Mouse (Mus musculus) midbrain, postnatal 0 days (tissue): ENCODE results near the gene Mttp. TPM values are rescaled to one million over a fixed set of nuclear protein-coding genes. Genes with fewer than 3 reads are reported as not detected.

Source experiments
- ATAC-seq: fragments of 200-750 bp; cut with Nextera tagmentation; 2 replicates; pipeline ENCODE4 v1.8.0; 2017; ENCODE audit warnings: moderate number of reproducible peaks, mild to moderate bottlenecking, moderate TSS enrichment, moderate library complexity; ENCODE audit not compliant: low FRiP score
- DNase-seq: peaks from one replicate; pipeline ENCODE4 v3.0.0-alpha.2; 2015; ENCODE audit warnings: low spot score
- H3K27ac ChIP-seq: fragments of 300-500 bp; sonication (generic); 2 replicates; pipeline ENCODE4 v1.5.1; 2014; ENCODE audit warnings: low read depth, mild to moderate bottlenecking, low read length, mixed read lengths
- H3K27me3 ChIP-seq: fragments of 300-500 bp; sonication (generic); 2 replicates; pipeline ENCODE4 v1.6.1; 2014; ENCODE audit warnings: low read length, control low read depth, mixed read lengths; ENCODE audit not compliant: insufficient read depth
- H3K36me3 ChIP-seq: fragments of 300-500 bp; sonication (generic); 2 replicates; pipeline ENCODE4 v1.6.1; 2014; ENCODE audit warnings: low read length, control low read depth, mixed read lengths; ENCODE audit not compliant: insufficient read depth
- H3K4me1 ChIP-seq: fragments of 300-500 bp; sonication (generic); 2 replicates; pipeline ENCODE4 v1.6.1; 2014; ENCODE audit warnings: mild to moderate bottlenecking, control low read depth, antibody characterized with exemption, low read length, mixed read lengths; ENCODE audit not compliant: insufficient read depth
- H3K4me2 ChIP-seq: fragments of 300-500 bp; sonication (generic); 2 replicates; pipeline ENCODE4 v1.6.1; 2014; ENCODE audit warnings: low read depth, mild to moderate bottlenecking, low read length, mixed read lengths; ENCODE audit not compliant: poor library complexity, severe bottlenecking
- H3K4me3 ChIP-seq: fragments of 300-500 bp; sonication (generic); 2 replicates; pipeline ENCODE4 v1.5.1; 2014; ENCODE audit warnings: low read depth, mild to moderate bottlenecking, low read length, moderate library complexity
- H3K9ac ChIP-seq: fragments of 300-500 bp; sonication (generic); replicated peaks from 2 replicates; pipeline ENCODE4 v1.6.1; 2014; ENCODE audit warnings: mild to moderate bottlenecking, low read length, moderate library complexity, mixed read lengths; ENCODE audit not compliant: poor library complexity, severe bottlenecking
- H3K9me3 ChIP-seq: fragments of 300-500 bp; sonication (generic); 2 replicates; pipeline ENCODE4 v1.6.1; 2016; ENCODE audit warnings: low read length, control low read depth
- CTCF ChIP-seq: IDR thresholded peaks from 2 replicates; pipeline ENCODE4 v1.5.1; 2016; ENCODE audit warnings: antibody characterized with exemption, mild to moderate bottlenecking
- WGBS: fragments of 180-500 bp; shearing (Covaris S2); extraction: QIAGEN DNeasy Blood & Tissue Kit; methylation state at CpG from one replicate; pipeline ENCODE4 v1.1.7; 2014; 5-methylcytosine and 5-hydroxymethylcytosine counted together
- polyA plus RNA-seq: library from polyadenylated mRNA; unstranded; fragments of >200 nt; fragmentation: Nextera tagmentation; extraction: Ambion mirVana; gene quantifications from 2 replicates; pipeline ENCODE4 v1.2.1, GENCODE M21; 2015
- total RNA-seq: library from RNA; depleted of rRNA; stranded (reverse); fragments of >200 nt; gene quantifications from 2 replicates; pipeline ENCODE4 v1.2.3, GENCODE M21; 2014

Gene Mttp
- total and polyA plus RNA-seq, 2 experiments from 2014 or later = 4.9 to 6.7 TPM

GRCm38 (mm10) chr3:138118831-138119230 is 25.9 kb downstream of the Mttp start:
- Histone ChIP-seq H3K4me3 (no peak overlapping the region), H3K4me1 (no peaks in the 10 kb centered on the region), H3K4me2 (no peak overlapping the region), H3K9ac (no peak overlapping the region), H3K27ac (no peak overlapping the region), H3K9me3 (no peaks in the 10 kb centered on the region), H3K36me3 (no peaks in the 10 kb centered on the region), H3K27me3 (no peaks in the 10 kb centered on the region)
- DNase-seq (no peak), ATAC-seq (no peak)
- WGBS = 81% methylated on average over 14 of the region's 14 CpGs
- no peak for TF ChIP-seq CTCF

DNA sequence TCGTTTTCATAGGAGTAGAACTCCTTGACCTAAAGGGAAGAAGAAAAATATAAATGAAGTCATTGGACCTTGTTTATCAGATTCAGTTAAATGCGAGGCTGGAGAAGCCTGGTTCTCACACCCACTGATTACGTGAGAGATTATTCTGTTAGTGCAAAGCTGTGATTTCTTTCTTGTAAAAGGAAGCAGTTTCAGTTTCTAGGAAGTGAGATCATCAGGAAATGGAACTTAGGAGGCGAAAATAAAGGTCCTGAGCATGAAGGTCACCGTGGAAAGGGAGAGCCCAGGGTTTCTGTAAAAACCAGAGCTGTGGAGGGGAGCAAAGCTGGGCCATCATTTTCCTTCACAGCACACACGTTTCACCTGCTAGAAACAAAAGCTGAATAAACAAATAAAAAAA is 26.4 kb downstream of the Mttp start:
- Histone ChIP-seq H3K4me1 (no peaks in the 10 kb centered on the region), H3K27ac (no peak overlapping the region), H3K4me3 (no peak overlapping the region), H3K36me3 (no peaks in the 10 kb centered on the region), H3K27me3 (no peaks in the 10 kb centered on the region), H3K9ac (no peak overlapping the region), H3K4me2 (no peak overlapping the region), H3K9me3 (no peaks in the 10 kb centered on the region)
- 77% methylated on average over 6 of the region's 6 CpGs for WGBS
- DNase-seq = no peak
- no peak for ATAC-seq
- no peak for TF ChIP-seq CTCF

DNA sequence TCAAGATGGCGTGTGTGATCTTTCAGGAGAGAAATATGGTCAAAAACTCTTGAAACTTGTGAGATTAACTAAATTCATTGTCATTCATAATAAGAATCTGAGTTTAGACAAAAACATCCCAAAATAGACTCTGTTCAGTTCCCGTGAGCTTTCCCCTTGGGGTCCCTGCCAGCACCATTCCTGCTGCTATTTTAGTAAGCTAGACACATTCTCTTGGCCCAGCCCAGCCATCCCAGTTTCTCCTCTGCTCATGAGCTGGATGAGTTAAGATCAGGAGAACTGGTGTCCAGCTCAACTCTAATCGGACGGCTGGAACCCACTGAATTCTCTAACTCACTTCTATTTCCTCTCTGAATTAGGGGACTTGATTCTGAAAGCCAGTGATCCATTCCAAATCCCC is 27.9 kb downstream of the Mttp start:
- no peak overlapping the region for H3K9ac ChIP-seq

GRCm38 (mm10) chr3:138114106-138114505 is 30.7 kb downstream of the Mttp start:
- ATAC-seq (no peak), DNase-seq (no peak)
- no peaks in the 10 kb centered on the region for H3K9me3 ChIP-seq
- H3K9ac ChIP-seq = no peak overlapping the region
- H3K4me1 ChIP-seq = no peaks in the 10 kb centered on the region
- no peak overlapping the region for H3K4me2 ChIP-seq
- no peaks in the 10 kb centered on the region for H3K36me3 ChIP-seq
- H3K27ac ChIP-seq = no peak overlapping the region
- TF ChIP-seq CTCF = no peak
- H3K4me3 ChIP-seq = no peak overlapping the region
- WGBS = 85% methylated on average over 17 of the region's 17 CpGs
- no peaks in the 10 kb centered on the region for H3K27me3 ChIP-seq

More for the DNA sequence above, 27.9 kb downstream of the Mttp start:
- H3K27me3 ChIP-seq = no peaks in the 10 kb centered on the region
- H3K27ac ChIP-seq = no peak overlapping the region
- DNase-seq (no peak), ATAC-seq (no peak)
- H3K4me2 ChIP-seq = no peak overlapping the region
- H3K4me3 ChIP-seq = no peak overlapping the region
- TF ChIP-seq CTCF = no peak
- H3K9me3 ChIP-seq = no peaks in the 10 kb centered on the region
- no peaks in the 10 kb centered on the region for H3K4me1 ChIP-seq
- WGBS = 86% methylated on average over 4 of the region's 4 CpGs
- H3K36me3 ChIP-seq = no peaks in the 10 kb centered on the region

DNA sequence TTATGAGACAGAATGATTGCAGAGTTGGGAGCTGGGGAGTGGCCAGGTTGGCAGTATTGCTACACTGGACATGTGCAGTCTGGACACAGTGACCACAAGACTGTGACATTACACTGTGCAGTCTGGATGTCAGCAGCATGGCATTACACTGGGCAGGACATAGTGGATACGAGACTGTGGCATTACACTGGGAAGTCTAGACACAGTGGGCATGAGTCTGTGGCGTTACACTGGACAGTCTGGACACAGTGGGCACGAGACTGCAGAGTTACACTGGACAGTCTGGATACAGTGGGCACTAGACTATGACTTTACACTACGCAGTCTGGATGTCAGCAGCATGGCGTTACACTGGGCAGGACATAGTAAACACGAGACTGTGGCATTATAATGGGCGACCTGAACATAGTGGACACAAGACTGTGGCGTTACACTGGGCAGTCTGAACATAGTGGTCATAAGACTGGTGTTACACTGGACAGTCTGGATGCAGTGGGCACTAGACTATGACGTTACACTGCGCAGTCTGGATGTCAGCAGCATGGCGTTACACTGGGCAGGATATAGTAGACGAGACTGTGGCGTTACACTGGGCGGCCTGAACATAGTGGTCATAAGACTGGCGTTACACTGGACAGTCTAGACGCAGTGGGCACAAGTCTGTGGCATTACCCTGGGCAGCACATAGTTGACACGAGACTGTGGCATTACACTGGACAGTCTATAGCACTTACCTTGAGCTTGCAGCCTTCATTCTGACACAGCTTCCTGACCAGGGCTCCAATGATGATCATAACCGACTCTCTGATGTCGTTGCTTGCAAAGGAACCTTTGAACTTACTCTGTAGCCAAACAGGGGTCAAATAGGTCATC is 33.6 kb downstream of the Mttp start:
- no peaks in the 10 kb centered on the region for H3K27me3 ChIP-seq
- no peak for TF ChIP-seq CTCF
- peaks cover 3% of the 10 kb centered on the region; the same call in 1 of the 2 replicates for H3K36me3 ChIP-seq
- ATAC-seq = 0 out of 2 replicates have a peak, but pooled peaks have one; percentile 27
- no peak for DNase-seq
- no peaks in the 10 kb centered on the region for H3K4me1 ChIP-seq
- H3K9ac ChIP-seq = no peak overlapping the region
- H3K9me3 ChIP-seq = no peaks in the 10 kb centered on the region
- H3K4me2 ChIP-seq = no peak overlapping the region
- 92% methylated on average over 19 of the region's 19 CpGs for WGBS
- H3K4me3 ChIP-seq = no peak overlapping the region
- H3K27ac ChIP-seq = no peak overlapping the region

- WGBS = 96% methylated on average over 10 of the region's 10 CpGs
These were observed 37.9 kb downstream of the Mttp start for GRCm38 (mm10) chr3:138106887-138107286.

More at GRCm38 (mm10) chr3:138106887-138107286, 37.9 kb downstream of the Mttp start:
- Histone ChIP-seq H3K27me3 (no peaks in the 10 kb centered on the region), H3K9me3 (no peaks in the 10 kb centered on the region), H3K4me3 (no peak overlapping the region), H3K9ac (no peak overlapping the region), H3K4me1 (no peaks in the 10 kb centered on the region), H3K27ac (no peak overlapping the region), H3K36me3 (peaks cover 3% of the 10 kb centered on the region; the same call in 1 of the 2 replicates), H3K4me2 (no peak overlapping the region)
- no peak for TF ChIP-seq CTCF
- ATAC-seq = no peak
- no peak for DNase-seq
